Mouse (Mus musculus): Measurements from ENCODE around the gene Ankrd28. TPM values are rescaled to one million over a fixed set of nuclear protein-coding genes. Genes with fewer than 3 reads are reported as not detected.

Gene Ankrd28
- total RNA-seq, 2 experiments from 2014 or later = 41.3 to 51.4 TPM

- no peak for TF ChIP-seq CTCF (IDR thresholded peaks at IDR 0.05)
- DNase-seq = no peak
- intact Hi-C loops (cut with DNase I) = loop anchor here (5.0 kb wide), 1 partner anchor 35 kb away; no protein-coding TSS in a partner anchor
- Histone ChIP-seq H3K4me3 (no peak overlapping the region), H3K27ac (no peak overlapping the region)
Observed at GRCm38 (mm10) chr14:31742523-31742922, 87.9 kb downstream of the Ankrd28 start.

GRCm38 (mm10) chr14:31734811-31735210, 95.6 kb downstream of the Ankrd28 start:
- Histone ChIP-seq H3K4me3 (no peak overlapping the region), H3K27ac (no peak overlapping the region)
- DNase-seq = no peak
- intact Hi-C loops (cut with DNase I) = no loop called here
- TF ChIP-seq CTCF (IDR thresholded peaks at IDR 0.05) = no peak

GRCm38 (mm10) chr14:31727522-31727921, 102.9 kb downstream of the Ankrd28 start:
- Histone ChIP-seq H3K27ac (no peak overlapping the region), H3K4me3 (no peak overlapping the region)
- no peak for DNase-seq
- intact Hi-C loops (cut with DNase I) = no loop called here
- no peak for TF ChIP-seq CTCF (IDR thresholded peaks at IDR 0.05)

GRCm38 (mm10) chr14:31722746-31723145, 107.7 kb downstream of the Ankrd28 start:
- intact Hi-C loops (cut with DNase I) = no loop called here
- TF ChIP-seq CTCF (IDR thresholded peaks at IDR 0.05) = no peak
- no peak overlapping the region for H3K27ac ChIP-seq
- no peak for DNase-seq
- no peak overlapping the region for H3K4me3 ChIP-seq

- intact Hi-C loops (cut with DNase I) = no loop called here
- DNase-seq = no peak
- no peak for TF ChIP-seq CTCF (IDR thresholded peaks at IDR 0.05)
- no peak overlapping the region for H3K27ac ChIP-seq
- H3K4me3 ChIP-seq = no peak overlapping the region
Observed at GRCm38 (mm10) chr14:31721256-31721655, 109.2 kb downstream of the Ankrd28 start.

- intact Hi-C loops (cut with DNase I) = no loop called here
- Histone ChIP-seq H3K27ac (no peak overlapping the region), H3K4me3 (no peak overlapping the region)
- DNase-seq = no peak
- TF ChIP-seq CTCF (IDR thresholded peaks at IDR 0.05) = no peak
Observed at GRCm38 (mm10) chr14:31718332-31718731, 112.1 kb downstream of the Ankrd28 start.

GRCm38 (mm10) chr14:31717360-31717759, 113.1 kb downstream of the Ankrd28 start:
- no peak overlapping the region for H3K4me3 ChIP-seq
- intact Hi-C loops (cut with DNase I) = no loop called here
- no peak for DNase-seq
- TF ChIP-seq CTCF (IDR thresholded peaks at IDR 0.05) = no peak
- no peak overlapping the region for H3K27ac ChIP-seq

GRCm38 (mm10) chr14:31715669-31716068, 114.8 kb downstream of the Ankrd28 start:
- H3K27ac ChIP-seq = no peak overlapping the region
- no peak overlapping the region for H3K4me3 ChIP-seq
- no peak for DNase-seq
- intact Hi-C loops (cut with DNase I) = no loop called here
- TF ChIP-seq CTCF (IDR thresholded peaks at IDR 0.05) = no peak

- no peak for DNase-seq
- Histone ChIP-seq H3K27ac (no peak overlapping the region), H3K4me3 (no peak overlapping the region)
- no peak for TF ChIP-seq CTCF (IDR thresholded peaks at IDR 0.05)
- intact Hi-C loops (cut with DNase I) = no loop called here
Observed at GRCm38 (mm10) chr14:31709343-31709742, 121.1 kb downstream of the Ankrd28 start.

- Histone ChIP-seq H3K27ac (no peak overlapping the region), H3K4me3 (no peak overlapping the region)
- no peak for TF ChIP-seq CTCF (IDR thresholded peaks at IDR 0.05)
- intact Hi-C loops (cut with DNase I) = no loop called here
- DNase-seq = no peak
Observed at GRCm38 (mm10) chr14:31700376-31700775, 130.1 kb downstream of the Ankrd28 start.

GRCm38 (mm10) chr14:31697755-31698154, 132.7 kb downstream of the Ankrd28 start:
- DNase-seq = no peak
- Histone ChIP-seq H3K27ac (peak overlapping the region; percentile 68), H3K4me3 (no peak overlapping the region)
- no peak for TF ChIP-seq CTCF (IDR thresholded peaks at IDR 0.05)
- intact Hi-C loops (cut with DNase I) = loop anchor here (5.0 kb wide), 1 partner anchor 40 kb away; no protein-coding TSS in a partner anchor

- no peak overlapping the region for H3K4me3 ChIP-seq
- peak overlapping the region; percentile 68 for H3K27ac ChIP-seq
- intact Hi-C loops (cut with DNase I) = loop anchor here (5.0 kb wide), 1 partner anchor 40 kb away; no protein-coding TSS in a partner anchor
- TF ChIP-seq CTCF (IDR thresholded peaks at IDR 0.05) = no peak
- DNase-seq = no peak
Observed at GRCm38 (mm10) chr14:31697346-31697745, 133.1 kb downstream of the Ankrd28 start.

- no peak for TF ChIP-seq CTCF (IDR thresholded peaks at IDR 0.05)
- peak overlapping the region; percentile 68 for H3K27ac ChIP-seq
- intact Hi-C loops (cut with DNase I) = loop anchor here (5.0 kb wide), 1 partner anchor 40 kb away; no protein-coding TSS in a partner anchor
Observed at GRCm38 (mm10) chr14:31696985-31697303, 133.5 kb downstream of the Ankrd28 start.

GRCm38 (mm10) chr14:31696206-31696984, 134.1 kb downstream of the Ankrd28 start:
- DNase-seq = no peak
- TF ChIP-seq CTCF (IDR thresholded peaks at IDR 0.05) = no peak
- intact Hi-C loops (cut with DNase I) = loop anchor here (5.0 kb wide), 1 partner anchor 39 kb away; no protein-coding TSS in a partner anchor
- Histone ChIP-seq H3K27ac (peak overlapping the region; percentile 68), H3K4me3 (no peak overlapping the region)

More at GRCm38 (mm10) chr14:31696985-31697303, 133.5 kb downstream of the Ankrd28 start:
- no peak for DNase-seq
- no peak overlapping the region for H3K4me3 ChIP-seq
